Mouse (Mus musculus) common myeloid progenitor, adult 5-6 weeks (primary cell): Measurements from ENCODE around the gene Megf9. TPM values are rescaled to one million over a fixed set of nuclear protein-coding genes. Genes with fewer than 3 reads are reported as not detected.
A peak's percentile ranks its signal among the peaks of the same experiment; 100 is the strongest.

Experiments used
- ATAC-seq: replicated peaks from 2 replicates; pipeline ENCODE4 v1.8.0; 2016; ENCODE audit warnings: low read depth, mild to moderate bottlenecking, moderate TSS enrichment, inconsistent platforms; ENCODE audit not compliant: poor library complexity, severe bottlenecking
- total RNA-seq: library from RNA; stranded (forward); fragments of 200-1000, 187-1606 nt; gene quantifications from 2 replicates; pipeline ENCODE4 v1.2.3, GENCODE M21; 2017

The Megf9 gene
- total RNA-seq, result 4.6 and 6.0 TPM in 2 replicates

GRCm38 (mm10) chr4:70534891-70535269 lies at the start of gene Megf9:
Gene Megf9, minus strand, starts transcription at chr4:70534995.
- peak; percentile 91 for ATAC-seq

GRCm38 (mm10) chr4:70579654-70580053 lies 44.9 kb upstream of the Megf9 start:
- peak; percentile 72 for ATAC-seq

- ATAC-seq, result peak; percentile 82
Measured at GRCm38 (mm10) chr4:70578301-70578700, 43.5 kb upstream of the Megf9 start.

- ATAC-seq, result no peak
Measured at GRCm38 (mm10) chr4:70576096-70576495, 41.3 kb upstream of the Megf9 start.

GRCm38 (mm10) chr4:70573926-70574325 lies 39.1 kb upstream of the Megf9 start:
- ATAC-seq, result no peak

- no peak for ATAC-seq
Measured at GRCm38 (mm10) chr4:70553888-70554287, 19.1 kb upstream of the Megf9 start.

GRCm38 (mm10) chr4:70553230-70553797 lies 18.5 kb upstream of the Megf9 start:
- ATAC-seq, result no peak

- no peak for ATAC-seq
Measured at GRCm38 (mm10) chr4:70552120-70552519, 17.3 kb upstream of the Megf9 start.

- no peak for ATAC-seq
Measured at GRCm38 (mm10) chr4:70547411-70548148, 12.8 kb upstream of the Megf9 start.

- peak; percentile 73 for ATAC-seq
Measured at GRCm38 (mm10) chr4:70545869-70546542, 11.2 kb upstream of the Megf9 start.

GRCm38 (mm10) chr4:70544390-70544789 lies 9.6 kb upstream of the Megf9 start:
- no peak for ATAC-seq

- peak; percentile 60 for ATAC-seq
Measured at GRCm38 (mm10) chr4:70542387-70542786, 7.6 kb upstream of the Megf9 start.

GRCm38 (mm10) chr4:70540743-70541142 lies 5.9 kb upstream of the Megf9 start:
- ATAC-seq, result no peak

- no peak for ATAC-seq
Measured at GRCm38 (mm10) chr4:70536661-70537580, 2.1 kb upstream of the Megf9 start.

GRCm38 (mm10) chr4:70535711-70536311 lies 1.0 kb upstream of the Megf9 start:
- ATAC-seq, result peak; percentile 38

- peak; percentile 12 for ATAC-seq
Measured at GRCm38 (mm10) chr4:70535289-70535688, 494 bp upstream of the Megf9 start.

- ATAC-seq, result peak; percentile 9; the same call in 1 of the 2 replicates
Measured at GRCm38 (mm10) chr4:70534078-70534890, 511 bp downstream of the Megf9 start.

GRCm38 (mm10) chr4:70533056-70533805 lies 1.6 kb downstream of the Megf9 start:
- no peak for ATAC-seq
